Mouse (Mus musculus) heart, embryonic 15.5 days (tissue): ENCODE results near the gene Kcnj4. TPM values are rescaled to one million over a fixed set of nuclear protein-coding genes. Genes with fewer than 3 reads are reported as not detected.
A peak's percentile ranks its signal among the peaks of the same experiment; 100 is the strongest.

Experiments used
- ATAC-seq: fragments of 200-750 bp; cut with Nextera tagmentation; replicated peaks from 2 replicates; pipeline ENCODE4 v1.8.0; 2017; ENCODE audit warnings: low read depth, moderate TSS enrichment; ENCODE audit not compliant: insufficient number of reproducible peaks, insufficient read depth, low FRiP score
- H3K27ac ChIP-seq: fragments of 300-500 bp; sonication (generic); 2 replicates; pipeline ENCODE4 v1.5.1; 2015; ENCODE audit warnings: mild to moderate bottlenecking, inconsistent platforms
- H3K27me3 ChIP-seq: fragments of 300-500 bp; sonication (generic); 2 replicates; pipeline ENCODE4 v1.6.1; 2015; ENCODE audit warnings: inconsistent platforms
- H3K36me3 ChIP-seq: fragments of 300-500 bp; sonication (generic); 2 replicates; pipeline ENCODE4 v1.6.1; 2015; ENCODE audit warnings: mild to moderate bottlenecking, inconsistent platforms
- H3K4me1 ChIP-seq: fragments of 300-500 bp; sonication (generic); replicated peaks from 2 replicates; pipeline ENCODE4 v1.6.1; 2015; ENCODE audit warnings: inconsistent platforms
- H3K4me2 ChIP-seq: fragments of 300-500 bp; sonication (generic); 2 replicates; pipeline ENCODE4 v1.6.1; 2015; ENCODE audit warnings: inconsistent platforms, mild to moderate bottlenecking, moderate library complexity
- H3K4me3 ChIP-seq: fragments of 300-500 bp; sonication (generic); 2 replicates; pipeline ENCODE4 v1.5.1; 2015; ENCODE audit warnings: mild to moderate bottlenecking, inconsistent platforms
- H3K9ac ChIP-seq: fragments of 300-500 bp; sonication (generic); 2 replicates; pipeline ENCODE4 v1.6.1; 2015; ENCODE audit warnings: mild to moderate bottlenecking, inconsistent platforms
- H3K9me3 ChIP-seq: fragments of 300-500 bp; sonication (generic); replicated peaks from 2 replicates; pipeline ENCODE4 v1.6.1; 2016; ENCODE audit warnings: inconsistent platforms
- WGBS: fragments of 180-500 bp; shearing (Covaris S2); methylation state at CpG from one replicate; pipeline ENCODE4 v1.1.7; 2015; ENCODE audit warnings: mixed read lengths; 5-methylcytosine and 5-hydroxymethylcytosine counted together
- polyA plus RNA-seq: library from polyadenylated mRNA; unstranded; fragments of >200 nt; fragmentation: Nextera tagmentation; extraction: Ambion mirVana; gene quantifications from 2 replicates; pipeline ENCODE4 v1.2.1, GENCODE M21; 2015

Kcnj4 gene
- 0.20 and 0.34 TPM in 2 replicates for polyA plus RNA-seq

GRCm38 (mm10) chr15:79504707-79505452, at the start of gene Kcnj4:
TSS of gene Kcnj4 (minus strand) at chr15:79505241.
- H3K4me3 ChIP-seq: peak within 1 kb of the TSS; percentile 63
- H3K9me3 ChIP-seq: no peaks in the 10 kb centered on the region
- peaks cover 46% of the 10 kb centered on the region for H3K4me1 ChIP-seq
- no peak within 1 kb of the TSS for H3K27ac ChIP-seq
- H3K4me2 ChIP-seq: peak within 1 kb of the TSS; percentile 96
- peak within 1 kb of the TSS; percentile 67 for H3K9ac ChIP-seq
- peaks cover 84% of the 10 kb centered on the region for H3K27me3 ChIP-seq
- WGBS: 2% methylated on average over 59 of the region's 60 CpGs
- H3K36me3 ChIP-seq: no peaks in the 10 kb centered on the region
- ATAC-seq: 0 out of 2 replicates have a peak, but pooled peaks have one; percentile 9

GRCm38 (mm10) chr15:79552566-79552965, 47.5 kb upstream of the Kcnj4 start:
- Histone ChIP-seq H3K4me3 (no peak overlapping the region), H3K27me3 (0 out of 2 replicates have a peak, but pooled peaks cover 5% of the 10 kb centered on the region), H3K4me1 (no peaks in the 10 kb centered on the region), H3K9me3 (no peaks in the 10 kb centered on the region), H3K27ac (no peak overlapping the region), H3K36me3 (no peaks in the 10 kb centered on the region), H3K4me2 (no peak overlapping the region), H3K9ac (no peak overlapping the region)
- WGBS: 61% methylated on average over 5 of the region's 5 CpGs
- no peak for ATAC-seq

GRCm38 (mm10) chr15:79548226-79548625, 43.2 kb upstream of the Kcnj4 start:
- no peak overlapping the region for H3K4me3 ChIP-seq
- WGBS: 88% methylated on average over 2 of the region's 2 CpGs
- ATAC-seq: no peak
- peaks cover 11% of the 10 kb centered on the region for H3K36me3 ChIP-seq
- no peak overlapping the region for H3K4me2 ChIP-seq
- peaks cover 21% of the 10 kb centered on the region for H3K4me1 ChIP-seq
- no peak overlapping the region for H3K9ac ChIP-seq
- H3K27me3 ChIP-seq: 0 out of 2 replicates have a peak, but pooled peaks cover 5% of the 10 kb centered on the region
- H3K9me3 ChIP-seq: no peaks in the 10 kb centered on the region
- H3K27ac ChIP-seq: no peak overlapping the region

GRCm38 (mm10) chr15:79547289-79547820, 42.3 kb upstream of the Kcnj4 start:
- 0 out of 2 replicates have a peak, but pooled peaks cover 5% of the 10 kb centered on the region for H3K27me3 ChIP-seq
- H3K9ac ChIP-seq: peak overlapping the region; percentile 52; the same call in 1 of the 2 replicates
- 74% methylated on average over 17 of the region's 17 CpGs for WGBS

GRCm38 (mm10) chr15:79546410-79547288, 41.6 kb upstream of the Kcnj4 start, which contains the start of gene Ddx17:
TSS of gene Ddx17 (minus strand) at chr15:79546741.
- peak within 1 kb of the TSS; percentile 93 for H3K9ac ChIP-seq
- ATAC-seq: peak; percentile 97
- 2% methylated on average over 84 of the region's 84 CpGs for WGBS

More at GRCm38 (mm10) chr15:79547289-79547820, 42.3 kb upstream of the Kcnj4 start:
- Histone ChIP-seq H3K4me3 (peak overlapping the region; percentile 79), H3K4me2 (peak overlapping the region; percentile 74), H3K36me3 (peaks cover 20% of the 10 kb centered on the region), H3K9me3 (no peaks in the 10 kb centered on the region), H3K27ac (peak overlapping the region; percentile 97), H3K4me1 (peaks cover 23% of the 10 kb centered on the region)
- 0 out of 2 replicates have a peak, but pooled peaks have one; percentile 3 for ATAC-seq

GRCm38 (mm10) chr15:79545921-79546399, 40.9 kb upstream of the Kcnj4 start:
- ATAC-seq: peak; percentile 73
- whole genome bisulfite sequencing: under 1% methylated on average over 52 of the region's 52 CpGs
- peaks cover 23% of the 10 kb centered on the region for H3K4me1 ChIP-seq

More at GRCm38 (mm10) chr15:79546410-79547288, 41.6 kb upstream of the Kcnj4 start, which contains the start of gene Ddx17:
- H3K4me2 ChIP-seq: peak within 1 kb of the TSS; percentile 74
- peaks cover 23% of the 10 kb centered on the region for H3K4me1 ChIP-seq
- H3K4me3 ChIP-seq: peak within 1 kb of the TSS; percentile 79
- no peaks in the 10 kb centered on the region for H3K9me3 ChIP-seq
- H3K27me3 ChIP-seq: 0 out of 2 replicates have a peak, but pooled peaks cover 5% of the 10 kb centered on the region
- H3K27ac ChIP-seq: peak within 1 kb of the TSS; percentile 97
- H3K36me3 ChIP-seq: peaks cover 27% of the 10 kb centered on the region

GRCm38 (mm10) chr15:79545496-79545895, 40.5 kb upstream of the Kcnj4 start:
- WGBS: 3% methylated on average over 3 of the region's 3 CpGs
- Histone ChIP-seq H3K27ac (peak overlapping the region; percentile 97), H3K4me1 (peaks cover 23% of the 10 kb centered on the region), H3K4me3 (peak overlapping the region; percentile 79), H3K4me2 (peak overlapping the region; percentile 74), H3K27me3 (no peaks in the 10 kb centered on the region), H3K36me3 (peaks cover 36% of the 10 kb centered on the region), H3K9me3 (no peaks in the 10 kb centered on the region), H3K9ac (peak overlapping the region; percentile 93)
- ATAC-seq: no peak

More at GRCm38 (mm10) chr15:79545921-79546399, 40.9 kb upstream of the Kcnj4 start:
- peaks cover 32% of the 10 kb centered on the region for H3K36me3 ChIP-seq
- peak overlapping the region; percentile 74 for H3K4me2 ChIP-seq
- H3K27me3 ChIP-seq: 0 out of 2 replicates have a peak, but pooled peaks cover 2% of the 10 kb centered on the region
- H3K27ac ChIP-seq: peak overlapping the region; percentile 97
- H3K9me3 ChIP-seq: no peaks in the 10 kb centered on the region
- peak overlapping the region; percentile 93 for H3K9ac ChIP-seq
- H3K4me3 ChIP-seq: peak overlapping the region; percentile 79

- no peak for ATAC-seq
- WGBS: 91% methylated on average over 3 of the region's 3 CpGs
- H3K4me1 ChIP-seq: peaks cover 23% of the 10 kb centered on the region
- H3K27ac ChIP-seq: no peak overlapping the region
- peak overlapping the region; percentile 79; the same call in 1 of the 2 replicates for H3K4me3 ChIP-seq
- no peaks in the 10 kb centered on the region for H3K9me3 ChIP-seq
- peaks cover 51% of the 10 kb centered on the region for H3K36me3 ChIP-seq
- H3K9ac ChIP-seq: no peak overlapping the region
- H3K27me3 ChIP-seq: no peaks in the 10 kb centered on the region
- peak overlapping the region; percentile 74 for H3K4me2 ChIP-seq
These were observed 38.9 kb upstream of the Kcnj4 start for GRCm38 (mm10) chr15:79543968-79544367.

GRCm38 (mm10) chr15:79533796-79534195, 28.8 kb upstream of the Kcnj4 start:
- peaks cover 98% of the 10 kb centered on the region for H3K36me3 ChIP-seq
- H3K9ac ChIP-seq: no peak overlapping the region
- no peak overlapping the region for H3K27ac ChIP-seq
- no peak overlapping the region for H3K4me2 ChIP-seq
- no peak overlapping the region for H3K4me3 ChIP-seq
- no peaks in the 10 kb centered on the region for H3K27me3 ChIP-seq
- H3K9me3 ChIP-seq: no peaks in the 10 kb centered on the region
- 80% methylated on average over 3 of the region's 3 CpGs for whole genome bisulfite sequencing
- ATAC-seq: no peak
- H3K4me1 ChIP-seq: peaks cover 5% of the 10 kb centered on the region

- no peaks in the 10 kb centered on the region for H3K27me3 ChIP-seq
- H3K27ac ChIP-seq: no peak overlapping the region
- ATAC-seq: no peak
- H3K4me2 ChIP-seq: no peak overlapping the region
- peaks cover 8% of the 10 kb centered on the region for H3K4me1 ChIP-seq
- H3K9me3 ChIP-seq: no peaks in the 10 kb centered on the region
- 74% methylated on average over 7 of the region's 7 CpGs for WGBS
- no peak overlapping the region for H3K4me3 ChIP-seq
- peaks cover 84% of the 10 kb centered on the region for H3K36me3 ChIP-seq
- H3K9ac ChIP-seq: no peak overlapping the region
These were observed 24.9 kb upstream of the Kcnj4 start for GRCm38 (mm10) chr15:79529935-79530334.
